Mouse (Mus musculus): ENCODE measurements around the gene Gcnt2. TPM values are rescaled to one million over a fixed set of nuclear protein-coding genes. Genes with fewer than 3 reads are reported as not detected.

Gcnt2 gene
- polyA plus RNA-seq, 1 experiment from 2014 or later = 3.0 TPM

- Histone ChIP-seq H3K27ac (no peak overlapping the region), H3K4me3 (no peak overlapping the region), H3K27me3 (ENCODE audit: poor library complexity, severe bottlenecking) (peaks cover 27% of the 10 kb centered on the region), H3K36me3 (replicated peaks) (no peaks in the 10 kb centered on the region), H3K4me1 (peaks cover 25% of the 10 kb centered on the region), H3K9me3 (no peaks in the 10 kb centered on the region)
- no peak for DNase-seq (ENCODE audit: extremely low spot score, low spot score)
- 85% methylated on average over 8 of the region's 8 CpGs for whole genome bisulfite sequencing
Measured at GRCm38 (mm10) chr13:40899349-40899993, 39.9 kb downstream of the Gcnt2 start.

- H3K4me3 ChIP-seq = no peak overlapping the region
- peaks cover 35% of the 10 kb centered on the region for H3K27me3 ChIP-seq (ENCODE audit: poor library complexity, severe bottlenecking)
- 78% methylated on average over 15 of the region's 15 CpGs for WGBS
- peaks cover 25% of the 10 kb centered on the region for H3K4me1 ChIP-seq
- no peak overlapping the region for H3K27ac ChIP-seq
- H3K36me3 ChIP-seq (replicated peaks) = no peaks in the 10 kb centered on the region
- DNase-seq (ENCODE audit: extremely low spot score, low spot score) = no peak
- no peaks in the 10 kb centered on the region for H3K9me3 ChIP-seq
Measured at GRCm38 (mm10) chr13:40899994-40900970, 40.7 kb downstream of the Gcnt2 start.

GRCm38 (mm10) chr13:40901263-40901662, 41.7 kb downstream of the Gcnt2 start:
- H3K4me1 ChIP-seq = peaks cover 25% of the 10 kb centered on the region
- H3K27ac ChIP-seq = no peak overlapping the region
- H3K9me3 ChIP-seq = no peaks in the 10 kb centered on the region
- H3K36me3 ChIP-seq (replicated peaks) = no peaks in the 10 kb centered on the region
- no peak for DNase-seq (ENCODE audit: extremely low spot score, low spot score)
- WGBS = 86% methylated on average over 5 of the region's 5 CpGs
- H3K4me3 ChIP-seq = no peak overlapping the region
- H3K27me3 ChIP-seq (ENCODE audit: poor library complexity, severe bottlenecking) = peaks cover 45% of the 10 kb centered on the region

- Histone ChIP-seq H3K4me1 (peaks cover 25% of the 10 kb centered on the region), H3K27ac (no peak overlapping the region), H3K36me3 (replicated peaks) (no peaks in the 10 kb centered on the region), H3K9me3 (no peaks in the 10 kb centered on the region), H3K4me3 (no peak overlapping the region), H3K27me3 (ENCODE audit: poor library complexity, severe bottlenecking) (peaks cover 51% of the 10 kb centered on the region)
- WGBS = 82% methylated on average over 12 of the region's 12 CpGs
- no peak for DNase-seq (ENCODE audit: extremely low spot score, low spot score)
Measured at GRCm38 (mm10) chr13:40901831-40902459, 42.4 kb downstream of the Gcnt2 start.

GRCm38 (mm10) chr13:40904080-40904479, 44.5 kb downstream of the Gcnt2 start:
- no peak for DNase-seq (ENCODE audit: extremely low spot score, low spot score)
- H3K27me3 ChIP-seq (ENCODE audit: poor library complexity, severe bottlenecking) = peaks cover 60% of the 10 kb centered on the region
- H3K4me3 ChIP-seq = no peak overlapping the region
- H3K27ac ChIP-seq = no peak overlapping the region
- no peaks in the 10 kb centered on the region for H3K9me3 ChIP-seq
- 92% methylated on average over 7 of the region's 7 CpGs for WGBS
- H3K4me1 ChIP-seq = peaks cover 33% of the 10 kb centered on the region
- no peaks in the 10 kb centered on the region for H3K36me3 ChIP-seq (replicated peaks)

- Histone ChIP-seq H3K9me3 (no peaks in the 10 kb centered on the region), H3K27me3 (ENCODE audit: poor library complexity, severe bottlenecking) (peaks cover 56% of the 10 kb centered on the region), H3K27ac (no peak overlapping the region), H3K36me3 (replicated peaks) (no peaks in the 10 kb centered on the region), H3K4me3 (no peak overlapping the region), H3K4me1 (peaks cover 15% of the 10 kb centered on the region)
- no peak for DNase-seq (ENCODE audit: extremely low spot score, low spot score)
- 85% methylated on average over 7 of the region's 7 CpGs for WGBS
Measured at GRCm38 (mm10) chr13:40906528-40906927, 47.0 kb downstream of the Gcnt2 start.

GRCm38 (mm10) chr13:40907274-40907673, 47.7 kb downstream of the Gcnt2 start:
- 83% methylated on average over 7 of the region's 7 CpGs for WGBS
- peaks cover 52% of the 10 kb centered on the region for H3K27me3 ChIP-seq (ENCODE audit: poor library complexity, severe bottlenecking)
- no peaks in the 10 kb centered on the region for H3K9me3 ChIP-seq
- no peak overlapping the region for H3K27ac ChIP-seq
- no peak overlapping the region for H3K4me3 ChIP-seq
- H3K4me1 ChIP-seq = peaks cover 8% of the 10 kb centered on the region
- DNase-seq (ENCODE audit: extremely low spot score, low spot score) = no peak
- no peaks in the 10 kb centered on the region for H3K36me3 ChIP-seq (replicated peaks)

GRCm38 (mm10) chr13:40908044-40908443, 48.5 kb downstream of the Gcnt2 start:
- peaks cover 44% of the 10 kb centered on the region for H3K27me3 ChIP-seq (ENCODE audit: poor library complexity, severe bottlenecking)
- H3K9me3 ChIP-seq = no peaks in the 10 kb centered on the region
- WGBS = 53% methylated on average over 6 of the region's 6 CpGs
- no peak overlapping the region for H3K4me3 ChIP-seq
- H3K4me1 ChIP-seq = peaks cover 8% of the 10 kb centered on the region
- H3K36me3 ChIP-seq (replicated peaks) = no peaks in the 10 kb centered on the region
- H3K27ac ChIP-seq = no peak overlapping the region
- DNase-seq (ENCODE audit: extremely low spot score, low spot score) = no peak

- Histone ChIP-seq H3K27ac (no peak overlapping the region), H3K9me3 (no peaks in the 10 kb centered on the region), H3K4me1 (peaks cover 8% of the 10 kb centered on the region), H3K4me3 (no peak overlapping the region), H3K36me3 (replicated peaks) (no peaks in the 10 kb centered on the region), H3K27me3 (ENCODE audit: poor library complexity, severe bottlenecking) (peaks cover 37% of the 10 kb centered on the region)
- 88% methylated on average over 8 of the region's 8 CpGs for WGBS
- no peak for DNase-seq (ENCODE audit: extremely low spot score, low spot score)
Measured at GRCm38 (mm10) chr13:40909060-40909459, 49.5 kb downstream of the Gcnt2 start.

GRCm38 (mm10) chr13:40910047-40910446, 50.5 kb downstream of the Gcnt2 start:
- Histone ChIP-seq H3K4me3 (no peak overlapping the region), H3K36me3 (replicated peaks) (no peaks in the 10 kb centered on the region), H3K9me3 (no peaks in the 10 kb centered on the region), H3K4me1 (peaks cover 10% of the 10 kb centered on the region), H3K27me3 (ENCODE audit: poor library complexity, severe bottlenecking) (peaks cover 27% of the 10 kb centered on the region), H3K27ac (no peak overlapping the region)
- WGBS = 91% methylated on average over 6 of the region's 6 CpGs
- no peak for DNase-seq (ENCODE audit: extremely low spot score, low spot score)

GRCm38 (mm10) chr13:40911951-40912350, 52.4 kb downstream of the Gcnt2 start:
- Histone ChIP-seq H3K27ac (no peak overlapping the region), H3K4me3 (no peak overlapping the region), H3K27me3 (ENCODE audit: poor library complexity, severe bottlenecking) (peaks cover 27% of the 10 kb centered on the region), H3K36me3 (replicated peaks) (no peaks in the 10 kb centered on the region), H3K9me3 (no peaks in the 10 kb centered on the region), H3K4me1 (peaks cover 21% of the 10 kb centered on the region)
- 94% methylated on average over 6 of the region's 6 CpGs for WGBS
- no peak for DNase-seq (ENCODE audit: extremely low spot score, low spot score)

GRCm38 (mm10) chr13:40913395-40914018, 54.0 kb downstream of the Gcnt2 start:
- 93% methylated on average over 14 of the region's 14 CpGs for WGBS
- Histone ChIP-seq H3K27me3 (ENCODE audit: poor library complexity, severe bottlenecking) (peaks cover 33% of the 10 kb centered on the region), H3K27ac (no peak overlapping the region), H3K36me3 (replicated peaks) (no peaks in the 10 kb centered on the region), H3K9me3 (no peaks in the 10 kb centered on the region), H3K4me3 (no peak overlapping the region), H3K4me1 (peaks cover 27% of the 10 kb centered on the region)
- DNase-seq (ENCODE audit: extremely low spot score, low spot score) = no peak

Measured in forebrain, embryonic 10.5 days (tissue).